Mouse (Mus musculus): Measurements from ENCODE around the gene 5430419D17Rik. TPM values are rescaled to one million over a fixed set of nuclear protein-coding genes. Genes with fewer than 3 reads are reported as not detected.

Gene 5430419D17Rik
- 0.03 TPM in 1 of 2 replicates, not detected in the other for polyA plus RNA-seq (2021; fragmentation: Nextera tagmentation)
- long read RNA-seq, experiment 1, result 0 reads
- long read RNA-seq, experiment 2, result 0 reads

DNA sequence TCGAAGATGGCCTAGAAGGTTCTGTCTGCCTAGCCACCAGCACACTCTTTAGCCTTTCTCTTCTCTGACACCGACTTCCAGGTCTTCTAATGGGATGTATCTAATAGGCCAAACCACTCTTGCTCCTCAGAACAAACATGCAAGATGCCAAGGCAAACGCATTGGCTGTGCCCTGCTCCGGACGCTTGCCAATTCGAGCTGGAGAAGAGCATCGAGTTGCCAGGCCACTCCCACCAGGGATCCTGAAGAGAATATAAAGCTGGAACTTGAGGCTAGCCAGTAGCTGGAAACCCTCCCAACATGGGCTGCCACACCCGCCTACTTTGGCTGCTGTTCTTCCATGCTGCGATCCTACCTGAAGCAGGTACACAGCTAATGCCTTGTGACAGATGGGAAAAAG is at the start of gene 5430419D17Rik:
Gene 5430419D17Rik (plus strand): TSS at position 282 of the 400 bp plus-strand sequence.

GRCm38 (mm10) chr7:131146214-131146613 is 28.0 kb upstream of the 5430419D17Rik start, which contains the start of gene 4933402N03Rik:
TSS of gene 4933402N03Rik (minus strand) at chr7:131146314.

DNA sequence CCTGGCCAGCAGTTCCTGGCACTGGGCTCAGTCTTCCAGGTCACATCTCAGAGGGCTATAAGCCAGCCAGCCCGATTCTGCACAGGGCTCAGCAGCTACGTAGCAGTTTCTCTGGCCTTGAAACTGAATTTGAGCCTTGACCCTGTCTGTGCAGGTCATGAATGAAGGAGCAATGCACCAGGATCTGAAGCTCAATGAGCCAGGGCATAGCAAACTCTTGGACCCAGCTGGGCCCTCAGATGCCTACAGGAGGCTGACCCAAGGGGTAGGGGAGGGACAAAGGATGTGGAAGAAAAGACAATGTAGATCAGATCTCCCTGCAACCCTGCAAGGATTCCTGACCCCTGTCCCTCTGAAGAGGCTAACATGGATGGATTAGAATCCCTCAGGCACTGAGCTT is 148.0 kb downstream of the 5430419D17Rik start, which contains the start of gene Cuzd1:
Gene Cuzd1 (minus strand): TSS at position 101 of the 400 bp plus-strand sequence.

GRCm38 (mm10) chr7:131329416-131329815 is 155.2 kb downstream of the 5430419D17Rik start, which contains the start of gene Fam24b:
TSS of gene Fam24b (minus strand) at chr7:131329516.

DNA sequence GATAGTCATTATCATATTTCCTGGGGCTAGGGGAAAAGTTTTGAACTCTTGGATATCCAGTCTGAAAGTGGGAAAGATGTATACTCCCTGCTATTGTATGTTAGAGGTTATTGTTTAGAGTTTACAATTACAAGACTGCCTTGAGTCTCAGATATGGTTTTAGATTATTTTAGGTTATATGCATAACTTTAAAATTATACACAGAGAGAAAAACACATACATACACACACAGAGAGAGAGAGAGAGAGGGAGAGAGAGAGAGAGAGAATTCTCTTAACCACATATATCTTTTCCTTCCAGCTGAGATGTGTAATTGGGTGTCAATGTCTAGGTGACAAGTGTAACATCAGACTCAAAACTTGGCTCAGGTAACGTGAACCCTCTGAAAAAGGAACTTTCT is 159.4 kb downstream of the 5430419D17Rik start, which contains the start of gene Fam24a:
Gene Fam24a (plus strand): TSS at position 301 of the 400 bp plus-strand sequence.

Other genes starting within 250 kb of the 5430419D17Rik start
- gene Htra1, start 238.3 kb upstream of the 5430419D17Rik start, polyA plus RNA-seq (2021; fragmentation: Nextera tagmentation), result 290 and 337 TPM in 2 replicates
- not detected in 2 replicates for gene Dmbt1, start 142.3 kb upstream of the 5430419D17Rik start, polyA plus RNA-seq (2021; fragmentation: Nextera tagmentation)
- not detected in 2 replicates for gene 4933402N03Rik, start 28.1 kb upstream of the 5430419D17Rik start, polyA plus RNA-seq (2021; fragmentation: Nextera tagmentation)
- 0.19 and 0.39 TPM in 2 replicates for gene Cuzd1, start 147.9 kb downstream of the 5430419D17Rik start, polyA plus RNA-seq (2021; fragmentation: Nextera tagmentation)
- gene Fam24b, start 155.1 kb downstream of the 5430419D17Rik start, polyA plus RNA-seq (2021; fragmentation: Nextera tagmentation), result not detected in 2 replicates
- not detected in 2 replicates for gene Fam24a, start 159.5 kb downstream of the 5430419D17Rik start, polyA plus RNA-seq (2021; fragmentation: Nextera tagmentation)
- 18.8 and 23.7 TPM in 2 replicates for gene 2310057M21Rik, start 188.4 kb downstream of the 5430419D17Rik start, polyA plus RNA-seq (2021; fragmentation: Nextera tagmentation)
- 62.5 and 65.3 TPM in 2 replicates for gene Pstk, start 196.7 kb downstream of the 5430419D17Rik start, polyA plus RNA-seq (2021; fragmentation: Nextera tagmentation)
- 9.3 and 9.7 TPM in 2 replicates for gene Ikzf5, start 236.1 kb downstream of the 5430419D17Rik start, polyA plus RNA-seq (2021; fragmentation: Nextera tagmentation)
- gene Acadsb, start 236.2 kb downstream of the 5430419D17Rik start, polyA plus RNA-seq (2021; fragmentation: Nextera tagmentation), result 37.2 and 45.6 TPM in 2 replicates

All from left cerebral cortex, adult 6 months (tissue).